Mouse (Mus musculus) MN1 (cell line): Measurements from ENCODE around the gene Npr2.
"Not testable (repeated sequence)": the region's sequence is repeated elsewhere in the genome, so short reads cannot be mapped to it uniquely, and the experiment has no call there.

Experiments used
- DNase-seq: peaks from one replicate; pipeline ENCODE4 v3.0.0-alpha.2; 2016; ENCODE audit warnings: low spot score

Gene Npr2

GRCm38 (mm10) chr4:43631046-43631955, at the start of gene Npr2:
Gene Npr2, plus strand, starts transcription at chr4:43631935.
- DNase-seq = no peak

GRCm38 (mm10) chr4:43582241-43582640, 49.5 kb upstream of the Npr2 start:
- DNase-seq = no peak

GRCm38 (mm10) chr4:43583421-43583820, 48.3 kb upstream of the Npr2 start:
- no peak for DNase-seq

GRCm38 (mm10) chr4:43584444-43585416, 47.0 kb upstream of the Npr2 start, which contains the start of gene Msmp:
Gene Msmp, minus strand, starts transcription at chr4:43584494.
- DNase-seq = no peak

- DNase-seq = no peak
Measured at GRCm38 (mm10) chr4:43585682-43586081, 46.1 kb upstream of the Npr2 start.

- no peak for DNase-seq
Measured at GRCm38 (mm10) chr4:43586411-43586810, 45.3 kb upstream of the Npr2 start.

GRCm38 (mm10) chr4:43587681-43588080, 44.1 kb upstream of the Npr2 start:
- DNase-seq = no peak

- no peak for DNase-seq
Measured at GRCm38 (mm10) chr4:43591543-43591942, 40.2 kb upstream of the Npr2 start.

GRCm38 (mm10) chr4:43591961-43592360, 39.8 kb upstream of the Npr2 start:
- no peak for DNase-seq

GRCm38 (mm10) chr4:43593453-43593852, 38.3 kb upstream of the Npr2 start:
- no peak for DNase-seq

- not testable (repeated sequence) for DNase-seq
Measured at GRCm38 (mm10) chr4:43596597-43596996, 35.1 kb upstream of the Npr2 start.

- DNase-seq = no peak
Measured at GRCm38 (mm10) chr4:43598200-43598599, 33.5 kb upstream of the Npr2 start.

GRCm38 (mm10) chr4:43598650-43599380, 32.9 kb upstream of the Npr2 start:
- DNase-seq = no peak

GRCm38 (mm10) chr4:43600195-43600934, 31.4 kb upstream of the Npr2 start:
- DNase-seq = no peak

GRCm38 (mm10) chr4:43604099-43604498, 27.6 kb upstream of the Npr2 start:
- DNase-seq = no peak

GRCm38 (mm10) chr4:43604751-43605685, 26.7 kb upstream of the Npr2 start:
- DNase-seq = no peak

- DNase-seq = no peak
Measured at GRCm38 (mm10) chr4:43612534-43612933, 19.2 kb upstream of the Npr2 start.

- no peak for DNase-seq
Measured at GRCm38 (mm10) chr4:43613060-43613730, 18.5 kb upstream of the Npr2 start.

- DNase-seq = no peak
Measured at GRCm38 (mm10) chr4:43620146-43620778, 11.5 kb upstream of the Npr2 start.
